Mouse (Mus musculus) myocyte (in vitro differentiated cells): Measurements from ENCODE around the gene Trim7.

ENCODE experiments used
- E2F4 ChIP-seq: IDR thresholded peaks from one replicate; pipeline ENCODE4 v1.6.1; 2011; ENCODE audit warnings: mild to moderate bottlenecking, control low read depth, moderate library complexity; ENCODE audit not compliant: insufficient read depth
- MYOG ChIP-seq, 3 experiments: IDR thresholded peaks; one replicate each; pipeline ENCODE4 v1.6.1; 2011; ENCODE audit warnings: control low read depth in 2 of 3, low read depth in 2 of 3, mild to moderate bottlenecking in 2 of 3; ENCODE audit not compliant: insufficient read length in 2 of 3, control insufficient read depth in 1 of 3, insufficient read depth in 1 of 3
- POLR2A ChIP-seq: IDR thresholded peaks from one replicate; pipeline ENCODE4 v1.6.1; 2011; ENCODE audit warnings: low read depth, mild to moderate bottlenecking, control low read depth, moderate library complexity; ENCODE audit not compliant: insufficient read length
- REST ChIP-seq: IDR thresholded peaks from one replicate; pipeline ENCODE4 v1.6.1; 2011; ENCODE audit warnings: mild to moderate bottlenecking, control low read depth, moderate library complexity; ENCODE audit not compliant: insufficient read depth, insufficient read length
- USF1 ChIP-seq: IDR thresholded peaks from one replicate; pipeline ENCODE4 v1.6.1; 2011; ENCODE audit warnings: low read depth, mild to moderate bottlenecking, control low read depth, moderate library complexity

DNA sequence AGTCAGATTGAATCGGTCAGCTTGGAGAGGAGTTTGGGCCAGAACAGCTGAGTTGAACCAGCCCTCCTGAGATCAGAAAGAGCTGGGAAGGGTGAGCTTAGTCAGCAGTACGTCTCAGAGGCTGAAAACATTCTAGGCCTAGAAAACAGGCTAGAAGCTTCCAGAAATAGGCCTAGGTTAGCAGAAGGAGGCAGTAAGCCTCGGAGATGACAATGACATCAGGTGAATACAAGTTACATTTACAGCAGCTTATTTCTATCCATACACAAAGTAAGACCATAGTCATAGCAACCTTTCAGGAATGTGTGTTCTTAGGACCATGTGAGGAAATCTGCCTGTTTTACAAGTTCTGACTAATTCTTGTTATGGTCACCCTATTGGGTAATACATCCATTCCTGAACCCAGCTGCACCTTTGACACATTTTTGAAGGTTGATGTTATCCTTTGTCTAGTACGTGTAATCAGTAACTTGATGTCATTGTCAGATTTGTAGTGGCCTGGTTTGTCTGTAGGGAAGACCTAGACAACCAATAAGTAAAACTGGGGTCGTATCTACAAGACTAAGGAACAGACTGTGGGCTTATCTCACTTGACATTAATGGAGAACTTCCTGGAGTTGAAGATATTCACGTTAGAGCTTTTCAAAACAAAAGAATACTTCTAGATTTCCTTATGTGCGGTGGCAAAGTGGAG is 6.2 kb upstream of the Trim7 start:
- TF ChIP-seq E2F4 (no peak), MYOG (IDR thresholded peaks at IDR 0.05; ENCODE audit: control insufficient read depth in 1 of 3, insufficient read depth in 1 of 3, insufficient read length in 2 of 3, low read depth in 2 of 3) (no peak), POLR2A (no peak), USF1 (no peak), REST (no peak)
